Mouse (Mus musculus) ES-CJ7 (cell line): ENCODE measurements around the gene Uap1.

Experiments used
- DNase-seq: peaks from one replicate; pipeline ENCODE4 v3.0.0; 2011; ENCODE audit warnings: low read depth, low spot score

The Uap1 gene

DNA sequence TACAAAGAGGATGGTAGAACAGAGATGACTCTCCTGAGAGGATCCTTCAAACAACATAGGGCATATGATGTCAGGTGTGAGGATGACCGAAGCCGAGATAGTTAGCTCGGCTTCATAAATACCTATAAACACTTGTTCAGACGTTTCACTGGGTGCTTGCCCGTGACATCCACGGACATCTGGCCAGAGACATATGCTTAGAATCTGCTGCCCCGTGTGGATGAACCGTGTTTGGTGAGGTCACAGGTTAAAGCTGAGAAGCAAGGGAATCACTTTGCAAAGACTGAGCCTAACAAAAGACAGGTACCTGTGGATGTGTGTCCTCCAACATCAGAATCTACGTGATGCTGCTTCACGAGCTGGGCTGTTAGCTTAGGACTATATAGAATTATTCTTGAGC lies 62.5 kb downstream of the Uap1 start:
- no peak for DNase-seq

DNA sequence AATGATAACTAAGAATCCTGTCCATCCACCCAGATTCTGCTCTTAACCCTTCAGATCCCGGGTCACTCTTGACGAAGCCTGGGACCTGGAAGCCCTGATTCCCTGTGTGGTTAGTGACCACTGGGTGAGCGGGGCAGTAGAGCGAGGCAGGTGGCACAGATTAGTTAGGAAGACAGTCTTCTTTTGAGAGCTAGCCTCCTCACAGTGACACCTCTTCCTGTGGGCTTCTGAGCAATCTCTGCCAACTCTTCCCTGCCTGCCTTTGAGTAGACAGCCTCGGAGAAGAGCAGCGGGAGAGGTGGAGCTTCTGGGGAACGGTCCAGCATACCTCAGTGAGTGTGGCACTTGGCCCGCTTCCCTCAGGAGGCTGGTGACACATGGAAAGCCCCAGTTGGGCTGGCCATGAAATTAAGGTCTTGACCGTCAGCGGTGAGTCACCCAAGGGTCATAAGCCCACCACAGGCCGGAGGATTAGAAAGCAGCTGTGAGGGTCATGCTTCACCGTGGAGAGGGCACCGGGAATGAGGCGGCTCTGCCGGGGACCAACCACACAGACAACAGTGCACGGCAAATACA lies 63.0 kb downstream of the Uap1 start:
- no peak for DNase-seq

DNA sequence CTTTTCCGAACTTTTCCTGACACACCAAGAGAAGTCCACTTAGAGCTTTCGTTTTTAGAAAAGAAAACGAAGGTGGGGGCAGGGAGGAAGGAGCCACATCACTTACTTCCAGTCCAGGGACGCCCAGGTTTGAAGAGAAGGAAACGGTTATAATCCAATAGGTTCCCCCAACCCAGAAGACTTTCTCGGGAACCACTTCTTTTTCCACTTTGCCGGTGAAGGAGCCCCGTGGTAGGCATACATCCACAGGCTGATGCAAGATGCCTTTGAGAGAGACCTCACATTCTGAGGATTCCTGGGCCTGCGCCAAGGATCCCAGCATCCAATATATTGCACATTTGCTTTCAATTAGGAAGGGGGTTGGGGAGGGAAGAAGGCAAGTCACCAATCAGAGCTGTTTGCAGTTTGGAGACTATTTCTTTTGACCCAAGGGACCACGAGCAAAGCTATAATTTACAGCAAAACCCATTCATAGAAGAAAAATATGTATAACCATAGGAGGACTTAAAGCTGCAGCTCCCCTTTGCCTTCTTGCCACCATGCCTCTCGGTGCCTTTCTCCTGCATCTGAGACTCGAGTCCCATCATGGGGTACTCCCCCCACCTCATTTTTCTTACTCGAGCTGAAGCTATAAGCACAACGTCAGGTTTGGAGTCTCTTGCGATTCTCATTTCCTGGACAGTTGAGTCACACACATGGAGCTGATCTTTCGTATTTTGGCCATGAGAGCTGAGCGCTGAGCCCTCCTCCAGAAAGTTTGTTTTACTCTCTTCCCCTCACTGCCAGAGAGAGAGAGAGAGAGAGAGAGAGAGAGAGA lies 64.0 kb downstream of the Uap1 start, which contains the start of gene Ddr2:
TSS of gene Ddr2 (minus strand) at position 247 of the 817 bp plus-strand sequence.
- DNase-seq = no peak

DNA sequence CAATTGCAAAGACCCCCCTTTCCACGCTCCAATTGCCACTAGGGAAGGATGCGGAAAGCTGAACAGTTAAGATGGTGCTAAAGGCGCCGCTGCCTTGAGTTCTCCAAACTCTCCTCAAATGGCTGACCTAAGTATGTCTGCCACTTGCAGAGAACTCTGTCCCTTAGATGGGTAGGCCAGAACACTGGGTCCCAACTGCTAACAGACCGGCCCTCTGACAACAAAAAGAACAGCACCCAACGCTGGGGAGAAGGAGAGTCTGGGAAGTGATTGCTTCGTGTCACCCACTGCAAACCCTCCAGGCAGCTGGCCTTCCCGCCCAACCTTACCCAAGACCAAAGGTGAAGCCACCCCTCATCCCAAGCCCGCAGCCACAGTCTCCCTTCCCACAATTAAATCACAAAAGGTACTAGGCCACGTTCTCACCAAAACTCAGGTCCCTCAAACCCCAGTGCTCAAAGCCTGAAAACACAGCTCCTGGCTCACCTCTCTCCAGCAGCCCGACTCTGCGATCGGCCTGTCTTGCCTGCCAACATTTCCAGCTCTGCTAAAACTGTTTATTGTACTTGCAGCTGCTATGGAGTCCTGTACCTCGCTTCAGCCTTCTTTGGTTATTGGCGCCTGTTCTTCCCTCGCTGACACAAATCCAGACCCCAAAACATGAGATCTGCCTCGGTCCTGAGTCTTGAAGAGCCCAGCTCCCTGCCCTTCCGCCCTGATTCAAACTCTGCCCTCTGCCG lies 64.8 kb downstream of the Uap1 start:
- DNase-seq = no peak

DNA sequence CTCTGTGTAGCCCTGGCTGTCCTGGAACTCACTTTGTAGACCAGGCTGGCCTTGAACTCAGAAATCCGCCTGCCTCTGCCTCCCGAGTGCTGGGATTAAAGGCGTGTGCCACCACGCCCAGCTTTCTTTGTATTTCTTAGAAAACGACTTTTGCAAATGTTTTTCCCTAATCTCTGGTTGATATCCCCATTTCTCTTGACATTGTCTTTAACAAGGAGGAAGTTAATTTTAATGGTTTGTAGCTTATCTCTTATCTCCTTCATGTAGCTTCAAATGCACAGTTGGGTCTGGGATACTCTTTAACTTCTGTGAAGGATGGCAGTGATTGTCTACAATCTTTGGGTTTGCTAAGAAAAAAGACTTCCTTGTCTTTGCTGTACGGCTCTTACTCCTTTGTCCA lies 71.9 kb downstream of the Uap1 start:
- DNase-seq = peak; percentile 59
